Mouse (Mus musculus) WW6 (cell line): ENCODE data around the gene Gm20388.
"Not testable (repeated sequence)": the region's sequence is repeated elsewhere in the genome, so short reads cannot be mapped to it uniquely, and the experiment has no call there.

Experiments used
- DNase-seq: peaks from one replicate; pipeline ENCODE4 v3.0.0-alpha.2; 2013; ENCODE audit warnings: low read depth, low spot score

Gene Gm20388

DNA sequence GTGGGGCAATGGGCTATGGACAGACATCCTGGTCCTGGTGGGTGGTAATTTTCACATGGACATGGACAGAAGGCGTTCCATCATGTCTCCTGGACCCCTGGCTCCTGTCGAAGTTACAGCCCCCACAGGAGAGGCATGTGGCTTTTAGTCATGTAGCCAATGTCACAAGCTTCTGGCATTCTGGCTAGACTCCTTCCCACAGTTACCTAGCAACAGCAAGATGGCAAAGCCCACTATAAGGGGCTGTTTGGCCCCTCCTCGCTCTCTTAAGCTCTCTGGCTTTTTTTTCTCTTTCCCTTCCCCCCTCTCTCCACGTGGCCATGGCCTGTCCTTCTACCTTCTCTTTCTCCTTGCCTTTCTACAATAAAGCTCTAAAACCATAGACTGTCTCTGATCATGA is 2662.5 kb downstream of the Gm20388 start:
- DNase-seq = not testable (repeated sequence)

DNA sequence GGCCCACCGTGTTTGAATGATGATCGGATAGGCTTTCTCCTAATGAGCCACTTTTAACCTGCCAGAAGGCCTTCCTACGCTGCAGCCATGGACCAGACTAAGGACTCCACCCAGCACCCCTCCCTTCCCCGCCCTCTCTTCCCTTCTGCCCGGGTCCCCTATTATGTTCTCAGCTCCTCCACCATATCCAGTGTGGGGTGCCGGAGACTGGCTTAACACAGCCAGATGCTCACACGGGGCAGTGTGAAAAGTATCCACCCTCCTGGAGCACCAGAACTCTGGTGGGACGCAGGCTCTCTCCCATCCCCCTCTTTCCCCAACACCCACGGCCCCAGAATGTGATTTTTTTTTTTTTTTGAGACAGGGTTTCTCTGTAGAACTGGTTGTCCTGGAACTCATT is 2662.9 kb downstream of the Gm20388 start:
- no peak for DNase-seq

DNA sequence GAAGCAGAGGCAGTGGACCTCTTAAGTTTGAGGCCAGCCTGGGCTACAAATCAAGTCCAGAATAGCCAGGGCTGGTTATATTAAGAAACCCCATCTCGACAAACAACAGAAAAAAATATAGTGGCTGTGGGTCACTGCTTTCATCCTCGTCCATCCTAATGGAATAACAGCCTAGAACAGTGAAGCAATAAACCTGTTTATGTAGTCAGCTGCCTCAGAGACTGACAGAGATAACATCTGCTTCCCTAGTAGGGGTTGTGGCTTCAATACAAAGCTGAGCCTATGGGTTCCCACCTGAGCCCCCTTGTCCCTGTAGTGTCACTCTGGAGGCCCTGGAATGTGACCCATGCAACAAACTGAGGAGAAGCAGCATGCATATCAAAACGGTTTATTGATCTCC is 2663.6 kb downstream of the Gm20388 start:
- DNase-seq = no peak

DNA sequence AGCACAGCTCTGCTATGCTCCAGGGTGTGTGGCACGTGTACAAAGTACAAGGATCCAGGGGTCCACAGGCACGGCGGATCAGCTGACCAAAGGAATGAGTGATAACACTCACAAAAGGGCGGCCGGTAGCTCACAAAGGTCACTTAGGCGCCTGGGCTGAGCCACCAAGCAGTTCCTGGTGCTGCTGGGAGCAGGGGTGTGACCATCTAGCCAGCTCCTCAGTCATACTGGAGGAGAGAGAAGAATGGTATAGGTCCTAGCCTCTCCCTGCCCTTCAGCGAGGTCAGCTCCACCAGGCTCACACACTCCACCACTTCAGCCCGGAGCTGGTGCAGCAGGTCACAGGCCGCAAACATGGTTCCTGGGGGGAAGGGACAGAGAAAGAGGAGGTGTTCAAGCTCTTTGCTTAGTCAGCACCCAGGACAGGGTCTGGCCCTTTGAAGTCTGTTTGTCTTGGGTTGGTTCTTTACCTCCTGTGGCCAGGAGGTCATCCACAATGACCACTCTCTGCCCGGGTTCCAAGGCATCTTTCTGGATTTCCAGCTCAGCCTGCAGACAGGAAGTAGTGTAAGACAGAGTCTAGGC is 2664.1 kb downstream of the Gm20388 start:
- no peak for DNase-seq

DNA sequence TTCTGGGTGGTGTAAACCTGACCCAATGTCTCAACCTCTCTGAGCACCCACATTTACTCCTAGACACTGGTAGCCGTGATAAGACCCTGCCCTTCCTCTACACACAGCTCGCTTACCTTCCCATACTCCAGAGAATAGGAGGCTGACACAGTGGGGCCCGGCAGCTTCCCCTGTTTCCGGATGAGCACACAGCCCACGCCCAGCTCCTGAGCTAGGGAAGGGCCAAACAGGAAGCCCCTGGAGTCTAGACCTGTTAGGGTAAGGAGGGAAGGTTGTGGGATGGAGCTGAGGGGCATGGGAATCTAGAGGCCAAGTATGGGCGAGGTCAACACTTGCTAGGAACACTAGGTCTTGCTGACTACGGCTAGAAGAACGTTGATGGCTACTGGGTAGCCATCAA is 2664.6 kb downstream of the Gm20388 start:
- DNase-seq = no peak

DNA sequence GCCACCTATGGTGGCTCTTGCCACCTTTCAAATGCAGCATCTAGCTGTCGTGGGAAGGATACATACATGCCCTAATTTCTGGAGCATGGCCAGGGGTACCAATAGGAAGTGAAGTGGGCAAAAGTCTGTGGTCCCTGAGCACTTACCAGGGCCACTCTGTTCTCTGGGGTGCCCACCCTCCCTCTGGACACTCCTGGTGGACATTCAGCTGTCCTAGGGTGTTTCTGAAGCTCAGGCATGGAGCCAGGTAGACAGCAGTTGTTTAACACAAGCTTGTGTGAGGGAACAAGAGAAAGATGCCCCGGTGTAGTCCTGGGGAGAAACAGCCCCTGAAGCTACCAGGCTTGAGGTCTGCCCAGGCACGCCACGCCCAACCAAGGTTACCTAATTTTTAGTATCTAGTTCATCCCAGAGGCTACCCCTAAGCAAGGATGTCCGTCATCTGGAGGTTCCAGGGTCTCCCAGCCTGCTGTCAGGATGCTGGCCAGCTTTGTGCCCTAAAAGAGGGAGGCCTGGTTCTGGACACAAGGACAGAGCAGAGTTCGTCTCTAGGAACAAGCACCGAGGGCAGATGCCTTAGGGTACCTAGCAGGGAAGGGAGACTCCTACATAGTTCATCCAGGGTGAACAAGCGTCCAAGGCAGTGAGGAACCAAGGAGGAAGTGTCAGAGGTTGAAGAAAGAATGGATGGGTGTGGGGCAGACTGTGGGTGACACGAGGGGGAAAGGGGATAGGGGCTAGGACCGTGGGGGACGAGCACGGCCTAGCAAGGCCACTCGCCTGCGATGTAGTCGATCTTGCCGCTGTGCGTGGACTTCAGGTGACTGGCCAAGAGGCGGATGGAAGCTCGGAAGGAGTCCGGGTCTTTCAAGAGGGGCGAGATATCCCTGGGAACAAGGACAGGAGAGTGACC is 2665.3 kb downstream of the Gm20388 start:
- no peak for DNase-seq

DNA sequence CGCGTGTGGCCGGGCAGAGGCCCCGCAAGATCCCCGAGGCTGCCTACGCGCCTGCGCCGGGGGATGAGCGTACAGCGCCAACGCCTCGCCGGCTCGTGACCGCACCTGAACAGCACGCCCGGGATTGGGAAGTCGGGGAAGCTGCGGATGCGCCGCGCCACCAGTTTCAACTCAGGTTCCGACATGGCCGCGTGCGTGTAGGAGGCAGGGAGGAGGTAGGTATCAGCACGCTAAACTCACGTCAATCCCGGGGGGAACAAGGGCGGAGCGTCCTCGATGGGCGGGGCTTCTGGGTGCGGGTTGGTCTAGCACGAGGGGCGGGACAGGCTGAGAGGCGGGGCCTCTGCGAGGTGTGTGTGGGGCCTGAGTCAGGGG is 2666.0 kb downstream of the Gm20388 start, which contains the start of gene Aprt:
TSS of gene Aprt (minus strand) at position 262 of the 375 bp plus-strand sequence.
- DNase-seq = peak; percentile 93

DNA sequence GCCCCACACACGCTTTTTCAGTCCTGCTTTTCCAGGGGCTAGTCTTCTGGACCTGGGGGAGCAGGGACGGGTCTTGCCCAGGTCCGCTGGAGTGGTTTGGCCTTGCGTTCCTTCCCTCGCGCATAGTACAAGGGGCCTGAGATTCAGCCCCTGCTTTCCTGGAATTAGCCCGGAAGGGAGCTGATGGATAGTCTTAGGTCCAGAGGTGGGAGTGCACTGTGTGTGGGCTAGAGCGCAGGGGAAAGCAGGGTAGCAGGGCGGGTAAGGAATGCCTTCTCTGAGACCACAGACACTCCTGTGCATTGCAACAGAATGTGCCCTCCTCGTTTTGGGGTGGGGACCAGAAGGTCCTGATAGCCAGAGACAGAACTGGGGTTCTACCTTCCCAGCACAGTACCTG is 2666.5 kb downstream of the Gm20388 start:
- no peak for DNase-seq

DNA sequence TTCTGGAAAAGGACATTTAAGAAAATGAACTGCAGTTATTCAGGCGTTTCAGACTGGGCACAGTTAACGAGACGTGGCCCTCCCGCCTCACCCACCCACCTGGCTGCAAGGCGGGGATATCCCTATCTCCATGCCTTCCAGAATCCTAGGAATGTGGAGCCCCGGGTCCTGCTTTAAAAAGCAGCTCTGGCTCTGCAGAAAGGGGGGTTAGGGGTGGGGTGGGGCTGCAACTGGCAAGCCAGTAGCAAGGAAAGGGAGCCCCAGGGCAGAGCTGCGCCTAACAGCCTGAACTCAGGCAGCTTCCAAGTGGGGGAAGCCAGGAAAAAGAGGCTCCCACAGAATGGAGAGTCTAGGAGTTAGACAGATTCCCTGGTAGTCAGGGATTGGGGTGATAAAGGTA is 2668.6 kb downstream of the Gm20388 start:
- no peak for DNase-seq

DNA sequence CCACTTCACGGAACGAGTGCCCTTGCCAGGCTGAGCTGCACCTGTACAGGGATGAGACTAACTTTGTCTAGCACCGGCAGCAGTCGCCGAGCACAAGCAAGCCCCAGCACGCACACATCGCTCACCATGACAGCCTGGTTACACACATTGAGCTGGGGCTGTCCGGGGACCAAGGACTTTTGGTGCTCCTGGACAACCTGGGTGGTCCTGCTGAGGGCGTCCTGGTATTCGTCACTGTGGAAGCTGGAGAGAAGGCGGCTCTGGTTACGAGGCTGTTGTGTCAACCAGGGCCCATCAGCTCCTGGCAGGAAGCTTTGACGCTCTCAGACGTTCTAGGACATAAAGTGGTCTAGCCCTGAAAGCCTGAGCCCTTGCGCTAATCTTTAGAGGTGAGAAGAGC is 2670.3 kb downstream of the Gm20388 start:
- no peak for DNase-seq

DNA sequence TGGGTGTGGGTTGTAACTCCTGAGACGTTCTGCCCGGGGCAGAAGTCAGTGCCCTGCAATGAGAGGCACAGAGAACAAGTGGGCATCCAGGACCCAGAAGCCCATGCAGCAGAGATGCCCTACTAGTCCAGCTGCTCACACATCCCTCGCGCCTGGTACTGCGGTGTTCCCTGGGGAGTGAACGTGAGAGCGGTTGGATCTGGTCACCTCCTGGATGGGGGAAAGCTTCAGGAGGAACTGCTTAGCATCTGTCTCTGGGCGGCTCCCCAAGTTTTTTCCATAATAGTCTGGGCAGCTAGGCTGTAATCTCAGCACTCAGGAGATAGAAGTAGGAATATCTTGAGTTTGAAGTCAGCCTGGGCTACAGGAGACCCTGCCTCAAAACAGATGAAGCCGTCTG is 2674.3 kb downstream of the Gm20388 start:
- DNase-seq = no peak

DNA sequence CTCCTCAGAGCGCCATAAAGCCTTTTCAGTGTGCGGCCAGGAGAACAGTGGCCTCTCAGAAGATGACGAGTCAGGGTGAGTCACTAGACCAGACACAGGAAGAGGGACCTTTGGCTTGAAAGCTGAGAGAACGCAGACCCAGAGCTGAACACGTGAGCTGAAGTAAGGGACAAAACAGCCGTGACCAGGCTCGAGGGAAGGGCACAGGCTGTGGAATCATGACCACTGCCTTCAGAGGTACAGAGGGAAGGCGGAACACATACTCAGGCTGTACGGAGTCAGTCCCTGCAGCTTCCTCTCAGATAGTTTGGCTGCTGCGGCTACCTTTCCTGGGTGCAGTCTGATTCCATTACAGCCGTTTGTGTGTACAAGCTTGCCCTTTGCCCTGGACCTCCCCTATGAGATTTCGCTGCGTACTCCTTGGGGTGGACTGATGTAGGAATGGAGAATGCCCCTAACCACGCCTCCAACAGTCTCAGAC is 2674.8 kb downstream of the Gm20388 start:
- DNase-seq = no peak

DNA sequence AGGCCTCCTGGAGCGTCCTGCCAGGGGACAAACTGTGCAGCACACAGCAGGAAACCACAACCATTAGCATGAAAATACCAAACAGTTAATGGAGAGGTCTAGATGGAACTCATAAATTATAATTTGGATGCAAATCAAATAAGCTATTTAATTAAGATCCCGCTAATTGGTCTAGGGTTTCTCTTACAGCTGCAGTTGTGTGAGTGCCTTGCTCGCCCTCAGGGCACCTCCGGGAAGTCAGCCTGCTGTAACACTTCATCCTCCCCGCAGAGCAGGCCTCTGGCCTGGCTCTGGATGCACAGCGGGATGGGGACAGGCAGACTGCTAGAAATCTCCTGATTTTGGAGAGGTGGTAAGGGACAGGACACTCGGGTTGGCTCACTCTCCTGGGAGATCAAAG is 2675.5 kb downstream of the Gm20388 start:
- DNase-seq = no peak

DNA sequence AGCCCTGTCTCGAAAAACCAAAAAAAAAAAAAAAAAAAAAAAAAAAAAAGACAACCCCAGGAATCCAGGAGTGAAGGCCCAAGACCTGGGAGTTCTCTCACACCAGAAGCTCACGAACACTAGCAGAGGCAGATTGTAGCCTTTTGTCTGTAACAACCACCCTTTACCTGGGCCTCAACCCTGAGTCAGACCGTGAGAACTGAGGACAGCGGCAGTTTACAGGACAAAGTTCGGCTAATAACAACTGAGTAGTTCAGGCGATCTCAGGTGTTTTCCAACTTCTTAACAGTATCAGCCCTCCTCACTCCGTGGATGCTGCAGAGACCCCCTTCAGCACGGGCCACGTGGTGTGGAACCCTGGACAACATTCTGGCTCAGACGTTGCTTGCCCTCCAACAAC is 2676.1 kb downstream of the Gm20388 start:
- no peak for DNase-seq

DNA sequence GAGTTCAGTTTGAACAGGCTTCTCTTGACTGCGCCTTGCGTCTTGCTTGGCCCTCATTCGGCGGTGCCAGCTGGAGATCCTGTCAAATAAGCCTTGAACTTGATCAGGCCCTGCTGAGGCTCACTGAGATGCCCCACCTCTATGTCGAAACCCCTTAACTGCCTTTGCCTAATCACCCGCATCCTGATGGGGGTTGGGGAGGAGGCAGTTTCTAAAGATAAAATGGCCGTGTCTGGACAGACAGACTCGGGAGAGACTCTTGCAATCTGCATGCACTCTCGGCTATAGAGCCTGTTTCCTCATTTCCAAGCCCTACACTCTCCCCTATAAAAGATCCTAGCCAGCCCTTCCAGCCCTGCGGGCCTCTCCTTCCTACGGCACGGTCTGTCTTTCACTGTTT is 2682.6 kb downstream of the Gm20388 start:
- DNase-seq = no peak

DNA sequence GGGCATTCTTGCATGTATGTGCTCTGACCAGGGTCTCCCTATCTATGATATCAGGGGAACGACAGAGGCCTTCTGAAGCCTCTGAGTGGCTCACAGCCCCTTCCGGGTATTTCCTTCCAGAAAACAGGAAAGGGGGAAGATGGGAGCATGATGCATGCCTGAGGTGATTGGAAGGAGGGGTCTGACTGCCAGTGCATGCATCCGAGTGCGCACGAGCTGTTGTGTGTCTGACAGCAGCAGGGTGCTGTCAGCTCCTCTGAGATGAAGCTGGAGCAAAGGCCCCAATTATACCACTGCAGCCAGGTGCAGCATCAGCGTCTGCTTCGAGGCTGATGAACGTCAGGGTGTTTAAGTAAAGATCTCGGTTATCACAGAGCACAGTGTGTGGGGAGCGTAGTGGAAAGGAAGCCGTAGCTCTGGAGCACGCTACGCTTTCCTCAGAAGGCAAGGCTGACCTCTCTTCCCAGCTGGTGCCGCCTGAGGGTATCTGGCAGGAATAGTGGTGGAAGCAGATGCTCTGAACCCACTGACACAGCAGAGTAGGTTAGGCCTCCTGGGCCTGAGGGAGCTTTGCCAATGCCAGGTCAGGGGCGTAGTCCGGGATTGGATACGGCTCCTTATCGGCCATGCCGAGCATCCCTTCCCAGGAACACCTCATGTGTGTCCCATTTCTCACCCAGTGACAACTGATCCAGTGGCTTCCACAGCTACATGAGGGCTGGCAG is 2683.3 kb downstream of the Gm20388 start:
- no peak for DNase-seq

DNA sequence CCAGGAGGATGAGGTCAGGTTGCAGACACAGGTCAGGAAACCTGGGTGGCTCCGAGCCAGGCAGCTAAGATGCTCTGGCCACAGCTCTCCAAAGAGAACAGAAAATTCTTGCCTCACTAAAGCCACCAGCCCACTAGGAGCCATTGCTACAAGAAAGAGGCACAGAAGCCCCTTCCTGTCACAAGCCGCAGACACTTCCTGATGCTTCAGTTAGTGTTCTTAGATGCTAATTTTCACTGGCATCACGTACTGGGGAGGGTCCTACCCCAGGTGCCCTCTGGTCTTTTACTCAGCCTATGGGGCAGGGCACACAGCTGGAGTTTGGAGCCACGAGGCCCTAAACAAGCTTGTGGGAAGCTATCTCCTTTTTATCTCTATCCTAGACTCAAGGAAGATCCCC is 2685.4 kb downstream of the Gm20388 start:
- no peak for DNase-seq

DNA sequence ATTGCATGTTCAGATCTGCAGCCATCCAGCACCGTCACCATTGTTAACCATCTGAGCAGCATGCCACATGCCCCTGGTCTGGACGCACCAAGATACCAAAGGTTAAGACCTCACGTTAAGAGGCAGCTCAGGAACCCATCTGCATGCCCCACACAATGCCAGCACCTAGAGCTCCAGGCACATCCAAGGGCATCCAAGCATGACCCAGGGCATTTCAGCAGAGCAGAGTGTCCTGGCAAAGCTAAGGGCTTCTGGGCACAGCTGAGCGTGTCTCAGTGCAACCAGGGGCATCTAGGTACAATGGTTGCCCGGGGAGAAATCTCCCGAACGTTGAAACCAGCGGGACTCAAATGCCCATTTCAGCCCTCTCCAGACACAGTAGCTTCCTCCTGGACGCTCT is 2690.0 kb downstream of the Gm20388 start:
- DNase-seq = no peak

DNA sequence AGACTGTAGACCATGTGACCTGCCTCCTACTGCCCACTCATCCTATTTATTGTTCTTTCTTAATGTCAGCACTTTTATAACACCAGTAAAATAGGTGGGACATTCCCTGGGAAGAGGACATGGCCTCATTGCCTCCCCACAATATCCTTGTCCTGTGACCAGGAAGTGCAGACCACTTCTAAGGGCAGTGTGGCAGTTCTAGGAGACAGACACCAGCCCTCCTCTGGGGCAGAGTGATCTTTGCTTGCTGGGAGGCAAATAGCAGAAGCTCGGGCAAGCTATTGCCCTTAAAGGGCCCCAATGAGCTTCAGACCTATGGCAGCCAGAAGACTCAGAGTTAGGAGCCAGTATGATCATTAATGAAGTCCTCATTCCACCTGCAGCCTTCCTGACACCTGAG is 2694.0 kb downstream of the Gm20388 start:
- no peak for DNase-seq

DNA sequence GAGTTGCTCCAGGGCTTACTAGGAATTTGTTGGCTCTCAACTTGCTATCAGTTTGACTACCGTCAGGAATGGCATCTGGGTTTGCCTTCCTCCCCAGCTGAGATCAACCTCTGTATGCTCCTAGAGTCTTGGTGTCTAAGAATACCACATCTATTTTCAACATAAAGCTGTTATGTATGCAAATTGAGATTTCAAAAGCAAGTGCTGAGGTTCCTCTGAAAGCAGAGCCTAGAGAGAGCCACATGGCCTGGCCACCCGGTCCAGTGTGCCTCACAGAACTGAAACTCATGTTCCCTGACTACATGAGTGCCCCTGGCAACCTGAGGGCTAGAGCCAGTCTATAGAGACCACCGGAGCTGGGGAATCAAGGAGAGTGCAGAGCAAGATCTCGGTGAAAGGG is 2694.7 kb downstream of the Gm20388 start:
- DNase-seq = no peak

DNA sequence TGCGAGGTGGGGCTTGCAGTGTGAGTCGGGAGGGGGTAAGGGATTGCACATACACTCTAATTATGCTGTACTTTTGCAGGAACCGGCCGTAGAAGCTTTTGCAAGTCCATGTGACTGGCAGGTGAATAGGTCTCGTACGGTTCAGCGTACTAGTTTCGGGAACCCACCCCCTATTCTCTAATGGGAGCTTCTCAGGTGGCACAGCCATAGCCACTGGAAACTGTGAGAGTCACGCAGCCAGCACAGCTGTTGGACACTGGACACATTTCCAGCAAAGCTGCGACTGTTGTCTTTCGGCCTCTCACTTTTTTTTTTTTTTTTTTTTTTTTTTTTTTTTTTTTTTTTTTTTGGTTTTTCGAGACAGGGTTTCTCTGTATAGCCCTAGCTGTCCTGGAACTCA is 2696.2 kb downstream of the Gm20388 start:
- DNase-seq = no peak

DNA sequence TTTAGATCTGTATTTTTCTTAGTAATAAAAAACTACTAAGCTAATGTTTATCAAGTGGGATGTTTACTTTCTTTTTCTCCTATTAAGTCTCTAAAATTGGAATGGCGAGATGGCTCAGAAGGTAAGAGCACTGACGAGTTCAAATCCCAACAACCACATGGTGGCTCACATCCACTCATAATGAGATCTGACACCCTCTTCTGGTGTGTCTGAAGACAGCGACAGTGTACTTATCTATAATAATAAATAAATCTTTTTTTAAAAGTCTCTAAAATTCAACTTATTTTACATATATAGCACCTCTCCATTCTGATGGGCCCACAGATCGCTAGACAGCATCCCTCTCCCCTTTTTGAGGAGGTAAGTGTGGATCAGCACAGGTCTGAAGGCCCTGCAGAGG is 2699.6 kb downstream of the Gm20388 start:
- DNase-seq = no peak
